Mouse (Mus musculus): ENCODE measurements around the gene Mboat1.

Gene Mboat1

GRCm38 (mm10) chr13:30185959-30186358 is 49.7 kb downstream of the Mboat1 start:
- DNase-seq (ENCODE audit: low read depth, low spot score): no peak

GRCm38 (mm10) chr13:30186456-30186855 is 50.2 kb downstream of the Mboat1 start:
- no peak for DNase-seq (ENCODE audit: low read depth, low spot score)

- no peak for DNase-seq (ENCODE audit: low read depth, low spot score)
These were observed 55.9 kb downstream of the Mboat1 start for GRCm38 (mm10) chr13:30192031-30192716.

GRCm38 (mm10) chr13:30193363-30193762 is 57.1 kb downstream of the Mboat1 start:
- no peak for DNase-seq (ENCODE audit: low read depth, low spot score)

GRCm38 (mm10) chr13:30194834-30195233 is 58.5 kb downstream of the Mboat1 start:
- no peak for DNase-seq (ENCODE audit: low read depth, low spot score)

- DNase-seq (ENCODE audit: low read depth, low spot score): no peak
These were observed 60.4 kb downstream of the Mboat1 start for GRCm38 (mm10) chr13:30196661-30197060.

- no peak for DNase-seq (ENCODE audit: low read depth, low spot score)
These were observed 61.8 kb downstream of the Mboat1 start for GRCm38 (mm10) chr13:30198101-30198570.

- DNase-seq (ENCODE audit: low read depth, low spot score): no peak
These were observed 63.5 kb downstream of the Mboat1 start for GRCm38 (mm10) chr13:30199821-30200220.

GRCm38 (mm10) chr13:30200737-30201136 is 64.4 kb downstream of the Mboat1 start:
- no peak for DNase-seq (ENCODE audit: low read depth, low spot score)

GRCm38 (mm10) chr13:30203018-30203417 is 66.7 kb downstream of the Mboat1 start:
- no peak for DNase-seq (ENCODE audit: low read depth, low spot score)

GRCm38 (mm10) chr13:30208176-30208575 is 71.9 kb downstream of the Mboat1 start:
- DNase-seq (ENCODE audit: low read depth, low spot score): no peak

GRCm38 (mm10) chr13:30213276-30213675 is 77.0 kb downstream of the Mboat1 start:
- DNase-seq (ENCODE audit: low read depth, low spot score): no peak

GRCm38 (mm10) chr13:30217588-30218371 is 81.5 kb downstream of the Mboat1 start:
- DNase-seq (ENCODE audit: low read depth, low spot score): no peak

GRCm38 (mm10) chr13:30219597-30219996 is 83.3 kb downstream of the Mboat1 start:
- DNase-seq (ENCODE audit: low read depth, low spot score): no peak

GRCm38 (mm10) chr13:30221316-30221715 is 85.0 kb downstream of the Mboat1 start:
- no peak for DNase-seq (ENCODE audit: low read depth, low spot score)

- DNase-seq (ENCODE audit: low read depth, low spot score): no peak
These were observed 87.8 kb downstream of the Mboat1 start for GRCm38 (mm10) chr13:30224114-30224513.

GRCm38 (mm10) chr13:30224659-30225058 is 88.4 kb downstream of the Mboat1 start:
- no peak for DNase-seq (ENCODE audit: low read depth, low spot score)

- DNase-seq (ENCODE audit: low read depth, low spot score): no peak
These were observed 92.5 kb downstream of the Mboat1 start for GRCm38 (mm10) chr13:30228762-30229161.

- no peak for DNase-seq (ENCODE audit: low read depth, low spot score)
These were observed 93.4 kb downstream of the Mboat1 start for GRCm38 (mm10) chr13:30229625-30230139.

GRCm38 (mm10) chr13:30235056-30235750 is 98.9 kb downstream of the Mboat1 start:
- DNase-seq (ENCODE audit: low read depth, low spot score): no peak

- DNase-seq (ENCODE audit: low read depth, low spot score): no peak
These were observed 103.1 kb downstream of the Mboat1 start for GRCm38 (mm10) chr13:30239396-30239795.

- no peak for DNase-seq (ENCODE audit: low read depth, low spot score)
These were observed 109.3 kb downstream of the Mboat1 start for GRCm38 (mm10) chr13:30245573-30245972.
